In genomic region chr16:35319335-35319734, GRCm38 (mm10) we compare ENCODE assay signal across 7 mouse cellular contexts. TPM values are rescaled to one million over a fixed set of nuclear protein-coding genes. Genes with fewer than 3 reads are reported as not detected.
DNase-seq lines count a peak whose midpoint lies in the region; ATAC-seq and TF ChIP-seq lines count a peak whose summit lies in the region.

No protein-coding gene starts in this region.

- H3K4me3 ChIP-seq in kidney, embryonic 16.5 days (ENCODE audit: low read length) = no peak overlapping the region
- H3K4me3 ChIP-seq in lung, postnatal 0 days (ENCODE audit: low read depth, low read length) = no peak overlapping the region

- H3K4me2 ChIP-seq in kidney, embryonic 16.5 days (replicated peaks; ENCODE audit: low read depth, low read length) = no peak overlapping the region
- no peak overlapping the region for H3K4me2 ChIP-seq in lung, postnatal 0 days (replicated peaks; ENCODE audit: low read depth, low read length)

- 0 out of 2 replicates have a peak, but pooled peaks cover 3% of the 10 kb centered on the region for H3K36me3 ChIP-seq in kidney, embryonic 16.5 days (ENCODE audit: insufficient read depth, low read length)
- no peaks in the 10 kb centered on the region for H3K36me3 ChIP-seq in lung, postnatal 0 days (ENCODE audit: insufficient read depth, low read length)

- H3K27me3 ChIP-seq in kidney, embryonic 16.5 days (ENCODE audit: insufficient read depth, low read length) = no peaks in the 10 kb centered on the region
- H3K27me3 ChIP-seq in lung, postnatal 0 days (replicated peaks; ENCODE audit: insufficient read depth, low read length) = no peaks in the 10 kb centered on the region

- peak; percentile 45 for DNase-seq in kidney, postnatal 14 days
- DNase-seq in MN1 (ENCODE audit: low spot score) = peak; percentile 60
- DNase-seq in cerebellum, postnatal 10 days = peak; percentile 35 to 63
- peak; percentile 92 for DNase-seq in lung, postnatal 0 days (ENCODE audit: low spot score)
- DNase-seq in right cerebral cortex, adult 18-20 months = no peak
- no peak for DNase-seq in ovary, adult 18-20 months (ENCODE audit: low spot score)

- WGBS in kidney, embryonic 16.5 days = 24% methylated on average over 4 of the region's 4 CpGs
- WGBS in lung, postnatal 0 days = 26% methylated on average over 4 of the region's 4 CpGs

- no peak overlapping the region for H3K27ac ChIP-seq in kidney, embryonic 16.5 days (ENCODE audit: low read length)
- H3K27ac ChIP-seq in lung, postnatal 0 days (ENCODE audit: low read length) = no peak overlapping the region

- peak; percentile 79 for TF ChIP-seq CTCF in lung, postnatal 0 days (IDR thresholded peaks at IDR 0.05)

- ATAC-seq in kidney, embryonic 16.5 days (ENCODE audit: low FRiP score, low TSS enrichment) = no peak; the same call in 1 of the 2 replicates
- peak; percentile 74 for ATAC-seq in lung, postnatal 0 days

- H3K4me1 ChIP-seq in kidney, embryonic 16.5 days (ENCODE audit: insufficient read depth, low read length) = no peaks in the 10 kb centered on the region
- no peaks in the 10 kb centered on the region for H3K4me1 ChIP-seq in lung, postnatal 0 days (ENCODE audit: insufficient read depth, low read depth, low read length)

- no peak for TF ChIP-seq EP300 in lung, postnatal 0 days (IDR thresholded peaks at IDR 0.05)

- no peaks in the 10 kb centered on the region for H3K9me3 ChIP-seq in kidney, embryonic 16.5 days (ENCODE audit: low read length)
- no peaks in the 10 kb centered on the region for H3K9me3 ChIP-seq in lung, postnatal 0 days (ENCODE audit: low read length)

- H3K9ac ChIP-seq in kidney, embryonic 16.5 days (replicated peaks; ENCODE audit: low read length) = no peak overlapping the region
- H3K9ac ChIP-seq in lung, postnatal 0 days (replicated peaks; ENCODE audit: low read depth) = no peak overlapping the region

RNA-seq across cellular contexts. Expression of gene Sec22a, which starts 44.4 kb away (rescaled TPM):
- 50.4 and 50.8 TPM in 2 replicates for polyA plus RNA-seq in kidney, embryonic 16.5 days (2015; fragmentation: Nextera tagmentation; extraction: Ambion mirVana)
- 45.9 and 51.3 TPM in 2 replicates for polyA plus RNA-seq in lung, postnatal 0 days (2015; fragmentation: Nextera tagmentation; extraction: Ambion mirVana)

Comparison
In these comparisons a context has a peak if more than half of its experiments do, and no peak if none do; other contexts are left out.
1. DNase-seq: peak in kidney, postnatal 14 days (single experiment), MN1 (single experiment), cerebellum, postnatal 10 days (2 of 2) and lung, postnatal 0 days (single experiment); none in right cerebral cortex, adult 18-20 months (single experiment) and ovary, adult 18-20 months (single experiment).